Mouse (Mus musculus) megakaryocyte, embryonic 14.5 days (primary cell): ENCODE data around the gene Tap1.

Source experiments
- FLI1 ChIP-seq: IDR thresholded peaks from 2 replicates; pipeline ENCODE4 v1.6.1; 2012; ENCODE audit warnings: low read length, inconsistent platforms, mixed read lengths
- GATA1 ChIP-seq: IDR thresholded peaks from 3 replicates; pipeline ENCODE4 v1.6.1; 2012; ENCODE audit warnings: mixed read lengths, low read length, inconsistent platforms, borderline replicate concordance

DNA sequence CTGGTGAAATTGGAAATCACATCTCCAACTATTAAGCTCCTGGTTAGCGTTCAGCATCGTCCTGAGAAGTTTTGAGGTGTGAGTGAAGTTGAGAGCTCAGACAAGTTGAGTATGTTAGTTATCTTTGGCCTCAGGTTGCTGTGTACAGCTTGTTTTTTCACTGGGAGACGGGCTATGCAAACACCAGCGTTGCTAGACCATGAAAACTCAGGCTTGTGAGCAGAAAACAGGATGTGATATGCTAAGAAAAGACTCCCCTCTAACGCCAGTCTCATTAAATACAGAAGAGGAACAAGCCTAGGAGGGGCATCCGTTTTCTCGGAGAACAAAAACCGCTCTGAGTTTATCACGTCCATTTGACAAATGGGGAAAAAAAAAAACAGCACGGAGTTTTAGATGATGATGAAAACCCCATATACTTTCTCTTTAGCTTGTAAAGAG lies 52.3 kb downstream of the Tap1 start:
- no peak for TF ChIP-seq FLI1
- no peak for TF ChIP-seq GATA1
